Mouse (Mus musculus) lung, adult 2 months (tissue): ENCODE data around the gene Lrrc27. TPM values are rescaled to one million over a fixed set of nuclear protein-coding genes. Genes with fewer than 3 reads are reported as not detected.

Experiments used
- DNase-seq: peaks from one replicate; pipeline ENCODE4 v3.0.0; 2022
- H3K4me1 ChIP-seq: fragments of 200-500 bp; 2 replicates; pipeline ENCODE4 v1.6.1; 2011; ENCODE audit warnings: low read length; ENCODE audit not compliant: control insufficient read depth, insufficient read depth
- H3K4me3 ChIP-seq: fragments of 200-500 bp; replicated peaks from 2 replicates; pipeline ENCODE3; 2011; ENCODE audit warnings: low read depth, mild to moderate bottlenecking, control low read depth, low read length; ENCODE audit errors: extremely low read depth
- CTCF ChIP-seq: fragments of 200-500 bp; IDR thresholded peaks from 2 replicates; pipeline ENCODE4 v1.5.1; 2011; ENCODE audit warnings: mild to moderate bottlenecking, low read length, control low read depth; ENCODE audit not compliant: insufficient read depth
- POLR2A ChIP-seq: fragments of 200-500 bp; IDR thresholded peaks from 2 replicates; pipeline ENCODE4 v1.6.1; 2011; ENCODE audit warnings: low read depth, mild to moderate bottlenecking, control low read depth, low read length, borderline replicate concordance; ENCODE audit errors: extremely low read depth
- WGBS: fragments of 180-500 bp; shearing (Covaris S2); methylation state at CpG from one replicate; pipeline ENCODE4 v1.1.7; 2018; 5-methylcytosine and 5-hydroxymethylcytosine counted together
- polyA plus RNA-seq: library from polyadenylated mRNA; depleted of rRNA; stranded (reverse); fragments of >200 nt; gene quantifications from 2 replicates; pipeline ENCODE4 v1.2.3, GENCODE M21; 2012

Gene Lrrc27
- polyA plus RNA-seq, 1 experiment: 6.9 TPM

DNA sequence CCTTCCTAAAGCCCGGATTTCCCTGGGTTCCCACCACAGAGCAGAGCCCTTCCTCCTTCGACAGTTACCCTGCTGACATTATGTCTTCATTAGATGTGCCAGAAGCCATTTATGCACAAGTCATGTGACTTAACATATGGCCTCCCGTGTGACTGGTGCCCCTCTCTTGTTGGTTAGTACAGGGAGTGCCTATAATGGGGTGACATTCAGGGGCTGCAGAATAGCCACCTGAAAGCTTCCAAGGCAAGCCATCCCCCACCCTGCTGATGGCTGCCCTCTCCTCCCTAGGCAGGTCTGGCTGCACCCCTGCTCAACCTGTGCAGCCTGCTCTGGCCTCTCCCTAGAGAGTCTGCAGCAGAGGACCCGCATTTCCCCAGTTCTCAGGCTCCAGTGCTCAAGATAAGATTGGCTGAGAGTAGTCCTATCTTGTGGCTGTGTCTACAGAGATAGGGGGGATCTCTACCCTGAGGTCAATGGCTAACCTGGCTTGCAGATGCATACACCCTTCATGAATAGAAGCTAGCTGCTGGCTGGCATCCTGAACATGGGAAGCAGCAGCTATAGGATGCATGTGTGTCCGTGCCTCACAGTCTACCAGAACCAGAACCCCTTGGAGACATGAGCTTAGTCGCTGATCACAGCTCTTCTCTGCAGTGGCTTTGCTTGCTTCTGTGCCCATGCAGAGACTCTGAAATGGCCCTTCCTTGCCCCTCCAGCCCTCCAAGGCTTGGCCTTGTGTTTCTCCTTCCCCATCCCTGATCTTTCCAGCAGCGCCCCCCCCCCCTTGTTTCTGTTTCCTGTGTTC lies 36.8 kb downstream of the Lrrc27 start:
- Histone ChIP-seq H3K4me1 (peaks cover 50% of the 10 kb centered on the region), H3K4me3 (peak overlapping the region; percentile 93)
- TF ChIP-seq POLR2A (no peak), CTCF (no peak)
- 26% methylated on average over 7 of the region's 7 CpGs for WGBS
- DNase-seq: no peak

DNA sequence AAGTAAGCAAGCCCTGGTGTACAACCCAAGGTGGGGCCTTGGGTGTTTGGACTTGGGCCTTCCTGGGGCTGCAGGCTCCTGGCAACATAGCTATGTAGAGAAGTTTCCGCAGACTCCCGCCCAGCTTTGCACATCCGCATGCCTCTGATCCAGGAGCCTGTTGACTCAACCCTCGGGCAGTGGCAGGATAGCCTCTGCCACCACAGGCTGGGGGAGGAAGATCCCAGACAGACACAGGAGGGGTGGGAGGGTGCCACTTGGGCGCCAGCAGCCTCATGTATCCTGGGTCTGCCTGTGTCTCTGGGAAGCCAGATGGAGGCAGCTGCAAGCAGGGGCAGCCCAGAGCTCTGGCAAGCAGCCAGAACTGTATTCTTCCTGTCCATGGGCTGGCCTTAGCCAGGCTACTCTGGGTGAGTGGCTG lies 39.1 kb downstream of the Lrrc27 start:
- Histone ChIP-seq H3K4me3 (no peak overlapping the region), H3K4me1 (peaks cover 49% of the 10 kb centered on the region)
- DNase-seq: peak; percentile 68
- WGBS: 22% methylated on average over 5 of the region's 5 CpGs
- TF ChIP-seq CTCF: no peak
- TF ChIP-seq POLR2A: no peak

DNA sequence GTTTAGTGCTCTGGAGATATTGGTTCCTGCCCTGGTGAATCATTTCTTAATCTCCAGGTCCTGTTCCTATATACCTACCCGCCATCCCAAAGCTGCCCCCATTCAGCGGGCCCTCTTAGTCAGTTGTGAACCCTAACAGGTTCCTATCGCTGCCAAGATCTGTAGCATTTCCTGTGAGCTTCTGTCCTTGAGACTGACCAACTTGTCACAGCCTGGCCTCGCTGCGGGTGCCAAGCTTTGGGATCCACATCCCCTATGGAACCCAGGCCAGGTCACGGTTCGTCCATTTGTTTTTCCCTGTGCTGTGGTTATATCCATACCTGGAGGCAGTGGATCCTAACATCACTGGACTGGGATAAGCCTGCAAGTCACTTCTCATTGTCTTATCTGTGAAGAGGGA lies 39.8 kb downstream of the Lrrc27 start:
- 37% methylated on average over 7 of the region's 7 CpGs for WGBS
- no peak for DNase-seq
- Histone ChIP-seq H3K4me3 (no peak overlapping the region), H3K4me1 (peaks cover 53% of the 10 kb centered on the region)
- TF ChIP-seq POLR2A (no peak), CTCF (no peak)

DNA sequence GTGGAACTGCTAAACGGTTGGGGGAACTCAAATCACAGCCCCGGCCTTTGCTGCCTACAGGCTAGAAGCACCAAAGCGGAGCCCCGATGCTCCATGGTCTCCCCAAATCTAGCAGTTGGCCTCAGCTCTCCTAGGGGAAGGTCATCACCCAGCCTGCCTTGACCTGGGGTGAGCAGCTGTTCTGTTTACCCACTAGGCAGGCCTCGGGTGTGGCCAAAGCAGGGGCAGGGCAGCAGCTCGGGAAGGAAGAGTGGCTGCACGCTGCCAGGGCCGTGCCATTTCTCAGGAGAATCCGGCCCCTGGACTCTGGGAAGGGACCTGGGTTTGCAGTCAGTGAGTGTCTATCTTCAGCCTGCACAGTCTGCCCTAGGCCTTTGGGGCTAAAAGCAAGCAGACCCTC lies 40.2 kb downstream of the Lrrc27 start:
- peaks cover 57% of the 10 kb centered on the region for H3K4me1 ChIP-seq
- DNase-seq: peak; percentile 45
- 23% methylated on average over 9 of the region's 9 CpGs for WGBS
- TF ChIP-seq CTCF: no peak
- peak; percentile 31; the same call in 1 of the 2 replicates for TF ChIP-seq POLR2A
- H3K4me3 ChIP-seq: no peak overlapping the region

DNA sequence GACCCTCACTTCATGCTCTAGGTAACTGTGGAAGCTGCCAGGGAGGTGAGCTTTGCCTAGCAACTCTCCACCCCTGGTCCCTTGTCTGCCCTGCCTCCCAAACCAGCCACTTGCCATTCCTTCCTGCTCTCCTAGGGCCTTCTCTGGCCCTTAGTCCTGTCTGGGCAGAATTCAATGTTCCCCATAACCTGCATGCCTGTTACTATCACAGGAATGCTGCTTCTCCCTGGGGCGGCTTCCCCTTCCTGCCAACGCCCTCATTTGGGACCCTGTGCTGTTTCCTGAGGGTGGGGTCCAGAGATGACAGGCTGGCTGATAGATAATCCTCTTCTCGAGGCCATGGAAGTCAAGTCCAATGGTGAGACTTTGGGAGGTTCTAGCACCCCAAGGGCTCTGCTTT lies 40.7 kb downstream of the Lrrc27 start:
- Histone ChIP-seq H3K4me1 (peaks cover 57% of the 10 kb centered on the region), H3K4me3 (no peak overlapping the region)
- WGBS: 22% methylated on average over 3 of the region's 3 CpGs
- no peak for DNase-seq
- TF ChIP-seq POLR2A (no peak), CTCF (no peak)

DNA sequence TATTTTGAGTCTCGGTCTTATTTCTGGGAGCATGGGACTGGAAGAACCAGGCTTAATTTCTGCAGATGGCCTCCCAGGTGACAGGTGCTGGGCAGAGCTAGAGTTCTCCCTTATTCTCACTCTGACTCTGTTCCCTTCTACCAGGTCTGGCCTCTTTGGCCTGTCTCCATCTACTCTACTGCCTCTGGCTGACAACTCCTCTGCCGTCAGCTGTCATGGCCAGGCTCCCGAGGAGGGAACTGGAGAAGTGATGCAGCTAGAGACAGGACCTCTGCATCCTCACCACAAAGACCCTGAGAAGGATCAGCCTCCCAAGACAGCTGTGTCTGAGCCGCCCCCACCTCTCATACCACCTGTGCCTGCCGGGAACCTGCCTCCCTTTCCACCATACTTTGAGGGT lies 41.8 kb downstream of the Lrrc27 start:
- TF ChIP-seq CTCF (no peak), POLR2A (no peak)
- WGBS: 74% methylated on average over 5 of the region's 5 CpGs
- DNase-seq: no peak
- Histone ChIP-seq H3K4me1 (peaks cover 59% of the 10 kb centered on the region), H3K4me3 (no peak overlapping the region)

DNA sequence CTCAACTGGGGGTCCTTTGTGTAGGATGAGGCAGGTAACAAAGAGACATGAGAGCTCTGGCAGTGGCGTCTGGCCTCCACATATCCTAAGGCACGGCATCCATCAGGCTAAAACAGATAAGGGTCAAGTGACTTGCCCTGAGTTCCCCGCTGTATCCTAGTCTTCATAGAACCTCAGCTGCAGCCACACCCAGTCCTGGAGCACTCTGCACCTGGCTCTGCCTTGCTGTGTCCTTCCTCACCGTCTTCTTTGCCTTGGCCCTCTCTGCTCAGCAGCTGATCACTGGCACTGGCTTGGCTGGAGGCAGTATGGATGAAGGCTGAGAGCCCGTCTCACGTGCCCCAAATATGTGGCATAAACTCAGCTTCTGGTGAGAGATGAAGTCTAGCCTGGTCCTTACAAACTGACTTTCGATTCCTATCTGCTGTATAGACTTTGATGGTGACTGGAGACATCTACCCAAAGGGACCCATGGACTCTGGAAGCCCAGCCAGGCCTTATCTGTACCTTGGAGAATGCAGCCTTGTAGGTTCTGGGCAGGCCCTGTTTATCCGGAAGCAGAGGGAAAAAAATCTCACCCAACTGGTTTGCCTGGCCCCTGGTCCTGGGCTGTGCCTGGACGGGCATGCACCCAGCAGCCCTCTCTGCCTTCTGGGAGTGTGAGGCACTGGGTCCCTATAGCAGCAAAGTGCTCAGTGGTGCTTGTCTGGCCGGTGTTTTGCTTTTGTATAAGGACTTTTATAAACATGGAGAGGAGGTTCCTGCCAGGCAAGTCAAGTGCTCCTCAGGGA lies 45.2 kb downstream of the Lrrc27 start:
- no peak for TF ChIP-seq CTCF
- no peak for TF ChIP-seq POLR2A
- WGBS: 47% methylated on average over 10 of the region's 10 CpGs
- DNase-seq: peak; percentile 79
- Histone ChIP-seq H3K4me1 (peaks cover 34% of the 10 kb centered on the region), H3K4me3 (no peak overlapping the region)

DNA sequence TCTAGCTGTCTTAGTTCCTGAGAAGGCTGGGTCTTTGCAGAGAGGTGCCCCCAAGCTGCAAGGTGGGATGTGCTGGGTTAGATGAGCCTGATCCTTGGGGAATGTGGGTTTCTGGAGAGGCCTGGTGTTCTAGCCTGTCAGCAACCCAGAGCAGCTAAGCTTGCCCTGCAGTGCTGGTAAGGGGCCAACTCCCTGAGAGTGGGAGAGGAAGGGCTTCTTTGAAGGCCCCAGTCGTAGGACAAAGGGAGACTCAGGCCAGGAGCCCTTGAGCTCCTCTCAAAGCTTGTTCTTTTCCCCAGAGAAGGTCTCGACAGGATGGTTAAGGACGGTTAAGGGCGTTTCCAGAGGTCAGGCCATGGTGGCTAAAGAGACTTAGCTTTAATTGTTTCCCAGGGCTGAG lies 51.5 kb downstream of the Lrrc27 start:
- no peak for DNase-seq
- no peak overlapping the region for H3K4me3 ChIP-seq
- TF ChIP-seq CTCF (no peak), POLR2A (no peak)
- 39% methylated on average over 4 of the region's 4 CpGs for WGBS
- peaks cover 29% of the 10 kb centered on the region for H3K4me1 ChIP-seq

DNA sequence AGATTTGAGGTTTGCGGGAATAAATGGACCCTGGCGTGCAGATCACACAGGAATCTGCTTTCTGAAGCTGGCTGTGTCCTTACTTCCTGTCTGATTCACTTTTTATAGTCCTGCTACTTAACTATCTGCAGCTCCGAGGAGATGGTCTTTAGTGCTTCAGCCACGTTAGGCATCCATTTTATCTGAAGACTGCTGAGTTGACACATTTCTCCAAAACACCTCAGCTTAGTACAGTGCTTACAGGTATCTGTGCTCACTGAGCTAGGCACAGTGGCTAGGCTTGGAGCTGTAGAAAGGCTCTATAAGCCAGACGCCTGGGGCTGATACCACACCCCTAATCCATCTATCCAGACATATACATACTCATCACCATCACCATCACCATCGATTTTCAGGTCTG lies 52.8 kb downstream of the Lrrc27 start:
- TF ChIP-seq POLR2A: no peak
- no peak for TF ChIP-seq CTCF
- 55% methylated on average over 6 of the region's 6 CpGs for WGBS
- Histone ChIP-seq H3K4me1 (peaks cover 27% of the 10 kb centered on the region), H3K4me3 (no peak overlapping the region)
- DNase-seq: no peak

DNA sequence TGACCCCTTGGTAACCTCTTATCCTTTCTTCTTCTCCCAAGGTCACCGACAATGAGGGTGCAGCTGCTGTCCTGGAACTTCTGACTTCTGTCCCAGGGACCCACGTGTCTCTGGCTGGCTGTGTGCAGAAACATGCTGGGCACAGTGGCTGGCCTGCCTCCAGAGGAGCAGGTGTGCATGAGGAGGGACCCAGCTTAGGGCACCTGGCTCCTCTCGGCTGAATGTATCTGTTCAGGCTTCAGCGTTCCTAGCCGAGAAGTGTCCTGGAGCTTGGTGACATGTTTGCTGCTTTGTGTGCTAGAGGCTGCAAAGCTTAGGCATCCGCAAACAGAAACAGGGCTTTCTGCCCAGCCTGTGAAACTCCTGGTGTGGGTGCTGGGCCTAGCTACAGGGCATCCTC lies 53.6 kb downstream of the Lrrc27 start:
- peaks cover 27% of the 10 kb centered on the region for H3K4me1 ChIP-seq
- WGBS: 53% methylated on average over 6 of the region's 6 CpGs
- TF ChIP-seq CTCF (no peak), POLR2A (no peak)
- DNase-seq: no peak
- no peak overlapping the region for H3K4me3 ChIP-seq
